Mouse (Mus musculus): Measurements from ENCODE around the gene Wbp1l. TPM values are rescaled to one million over a fixed set of nuclear protein-coding genes. Genes with fewer than 3 reads are reported as not detected.

Wbp1l gene
- polyA plus RNA-seq, 1 experiment from 2014 or later = 14.9 TPM

DNA sequence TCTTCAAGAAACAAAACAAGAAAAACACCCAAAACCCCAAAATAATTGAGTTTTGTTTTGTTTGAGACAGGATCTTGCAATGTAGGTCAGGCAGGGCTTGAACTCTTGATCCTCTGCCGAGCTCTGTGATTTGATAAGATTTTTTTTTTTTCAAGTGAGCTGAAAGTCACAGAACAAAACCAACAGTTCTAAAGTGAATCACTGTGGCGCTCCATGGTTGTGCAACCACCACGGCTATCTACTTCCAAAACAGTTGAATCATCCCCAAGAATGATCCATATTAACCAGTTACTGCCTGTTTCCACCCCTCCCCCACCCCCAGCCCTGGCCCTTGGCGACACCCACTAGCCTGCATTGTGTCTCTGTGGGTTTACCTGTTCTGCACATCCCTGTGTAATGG lies 1.5 kb downstream of the Wbp1l start:
- Histone ChIP-seq H3K36me3 (peaks cover 7% of the 10 kb centered on the region; the same call in 1 of the 2 replicates), H3K4me1 (replicated peaks) (peaks cover 47% of the 10 kb centered on the region), H3K9me3 (replicated peaks) (no peaks in the 10 kb centered on the region), H3K27ac (peak overlapping the region; percentile 74), H3K9ac (peak overlapping the region; percentile 89; the same call in 1 of the 2 replicates), H3K27me3 (no peaks in the 10 kb centered on the region), H3K4me3 (replicated peaks) (peak overlapping the region; percentile 96), H3K4me2 (peak overlapping the region; percentile 93)
- no peak for DNase-seq
- ATAC-seq (ENCODE audit: low read depth) = no peak
- WGBS (ENCODE audit: insufficient replicate concordance) = 50% methylated on average over 4 of the region's 4 CpGs

DNA sequence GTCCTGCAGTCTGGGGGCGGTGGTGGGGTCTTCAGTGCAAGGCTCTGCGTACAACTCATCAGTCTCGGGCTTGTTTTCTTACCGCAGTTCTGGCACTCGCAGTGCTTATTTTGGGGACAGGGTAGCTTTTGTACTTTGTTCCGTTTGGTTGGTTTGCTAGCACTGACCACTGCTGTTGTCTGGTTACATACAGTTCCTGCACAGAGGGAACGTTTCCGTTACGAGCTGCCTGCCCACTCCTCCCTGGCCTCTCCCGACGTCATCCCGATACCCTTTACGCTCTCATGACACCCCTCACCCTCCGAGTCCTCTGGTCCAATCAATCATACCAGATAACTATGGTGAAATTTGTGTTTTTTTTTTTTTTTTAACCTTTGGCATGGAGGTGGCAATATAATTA lies 2.6 kb downstream of the Wbp1l start:
- no peak for ATAC-seq (ENCODE audit: low read depth)
- H3K4me1 ChIP-seq (replicated peaks) = peaks cover 50% of the 10 kb centered on the region
- no peak overlapping the region for H3K9ac ChIP-seq
- H3K4me2 ChIP-seq = peak overlapping the region; percentile 93
- H3K9me3 ChIP-seq (replicated peaks) = no peaks in the 10 kb centered on the region
- 47% methylated on average over 14 of the region's 14 CpGs for WGBS (ENCODE audit: insufficient replicate concordance)
- H3K27me3 ChIP-seq = no peaks in the 10 kb centered on the region
- peak overlapping the region; percentile 63 for H3K27ac ChIP-seq
- 0 out of 2 replicates have a peak overlapping the region, but pooled peaks have one; percentile 6 for H3K4me3 ChIP-seq (replicated peaks)
- H3K36me3 ChIP-seq = peaks cover 11% of the 10 kb centered on the region
- DNase-seq = no peak

GRCm38 (mm10) chr19:46602406-46602805 lies 3.5 kb downstream of the Wbp1l start:
- Histone ChIP-seq H3K4me1 (replicated peaks) (peaks cover 59% of the 10 kb centered on the region), H3K36me3 (peaks cover 20% of the 10 kb centered on the region), H3K4me3 (replicated peaks) (no peak overlapping the region), H3K9me3 (replicated peaks) (no peaks in the 10 kb centered on the region), H3K27ac (no peak overlapping the region), H3K4me2 (no peak overlapping the region), H3K9ac (no peak overlapping the region), H3K27me3 (no peaks in the 10 kb centered on the region)
- 58% methylated on average over 4 of the region's 4 CpGs for WGBS (ENCODE audit: insufficient replicate concordance)
- ATAC-seq (ENCODE audit: low read depth) (no peak), DNase-seq (no peak)

DNA sequence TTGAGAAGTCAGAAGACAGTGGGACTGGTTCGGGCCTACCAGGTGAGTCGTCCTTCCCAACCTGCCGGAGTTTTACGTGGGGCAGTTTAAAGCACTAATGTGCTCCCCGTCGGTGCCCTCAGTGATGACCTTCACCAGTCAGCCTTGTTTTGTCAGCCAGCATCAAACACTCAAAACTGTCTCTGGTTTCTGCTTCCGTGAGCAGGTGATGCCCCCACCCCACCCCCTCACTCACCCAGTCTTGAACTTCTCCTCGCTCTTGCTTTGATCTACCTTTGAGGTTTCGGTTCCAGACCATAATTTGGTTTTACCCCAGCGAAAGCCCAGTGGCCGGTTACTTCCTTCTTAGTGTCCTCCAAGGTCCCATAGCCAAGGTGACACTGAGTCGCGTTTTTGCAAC lies 7.8 kb downstream of the Wbp1l start:
- no peak for DNase-seq
- peaks cover 58% of the 10 kb centered on the region for H3K4me1 ChIP-seq (replicated peaks)
- no peak for ATAC-seq (ENCODE audit: low read depth)
- peaks cover 45% of the 10 kb centered on the region for H3K36me3 ChIP-seq
- H3K27me3 ChIP-seq = no peaks in the 10 kb centered on the region
- no peak overlapping the region for H3K9ac ChIP-seq
- no peak overlapping the region for H3K27ac ChIP-seq
- no peak overlapping the region for H3K4me3 ChIP-seq (replicated peaks)
- H3K9me3 ChIP-seq (replicated peaks) = no peaks in the 10 kb centered on the region
- 80% methylated on average over 13 of the region's 13 CpGs for WGBS (ENCODE audit: insufficient replicate concordance)
- H3K4me2 ChIP-seq = no peak overlapping the region

- Histone ChIP-seq H3K9ac (no peak overlapping the region), H3K4me3 (replicated peaks) (no peak overlapping the region), H3K4me1 (replicated peaks) (peaks cover 57% of the 10 kb centered on the region), H3K27me3 (no peaks in the 10 kb centered on the region), H3K27ac (no peak overlapping the region), H3K36me3 (peaks cover 46% of the 10 kb centered on the region), H3K9me3 (replicated peaks) (no peaks in the 10 kb centered on the region), H3K4me2 (no peak overlapping the region)
- ATAC-seq (ENCODE audit: low read depth) (no peak), DNase-seq (no peak)
- 28% methylated on average over 7 of the region's 7 CpGs for whole genome bisulfite sequencing (ENCODE audit: insufficient replicate concordance)
Measured at GRCm38 (mm10) chr19:46607424-46607823, 8.5 kb downstream of the Wbp1l start.

DNA sequence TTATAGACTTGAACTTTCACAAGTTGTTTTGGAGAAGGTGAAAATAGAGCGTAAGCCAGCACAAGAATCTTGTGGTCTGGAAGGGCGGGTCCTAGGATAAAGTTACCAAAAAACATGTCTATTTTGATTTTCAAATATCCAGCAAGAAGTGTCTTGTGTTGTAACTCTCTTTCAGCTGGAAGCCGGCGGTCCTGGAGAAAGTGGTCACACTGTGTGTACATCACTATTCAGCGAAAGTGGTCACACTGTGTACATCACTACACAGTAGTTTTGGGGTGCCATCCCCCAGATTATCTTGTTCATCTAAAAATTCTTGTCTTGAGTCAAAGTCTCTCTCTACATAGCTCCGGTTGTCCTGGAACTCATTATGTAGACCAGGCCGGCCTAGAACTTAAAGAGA lies 9.3 kb downstream of the Wbp1l start:
- DNase-seq (no peak), ATAC-seq (ENCODE audit: low read depth) (no peak)
- Histone ChIP-seq H3K9ac (no peak overlapping the region), H3K4me3 (replicated peaks) (no peak overlapping the region), H3K27me3 (no peaks in the 10 kb centered on the region), H3K4me1 (replicated peaks) (peaks cover 57% of the 10 kb centered on the region), H3K36me3 (peaks cover 48% of the 10 kb centered on the region), H3K27ac (no peak overlapping the region), H3K4me2 (no peak overlapping the region), H3K9me3 (replicated peaks) (no peaks in the 10 kb centered on the region)
- 86% methylated on average over 7 of the region's 7 CpGs for WGBS (ENCODE audit: insufficient replicate concordance)

DNA sequence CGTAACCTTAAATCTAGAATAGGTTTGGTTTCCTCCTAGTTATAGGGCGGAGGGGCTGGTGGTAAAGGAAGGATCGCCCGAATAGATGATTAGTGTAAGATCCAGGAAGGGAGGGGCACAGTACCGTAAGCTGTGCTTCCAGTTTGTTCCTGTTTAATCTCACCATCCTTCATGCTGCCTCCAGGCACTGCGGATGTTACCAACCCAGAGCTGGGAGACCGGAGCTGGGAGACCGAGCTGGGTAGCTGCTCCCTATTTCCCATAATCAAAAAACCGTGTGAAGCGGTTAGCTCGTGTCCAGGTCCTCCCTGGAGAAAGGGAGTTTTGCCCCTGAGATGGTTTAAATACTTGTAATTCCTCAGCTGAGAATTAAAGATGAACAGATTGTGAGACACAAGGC lies 17.5 kb downstream of the Wbp1l start:
- no peak for DNase-seq
- Histone ChIP-seq H3K4me2 (no peak overlapping the region), H3K9ac (no peak overlapping the region), H3K36me3 (peaks cover 25% of the 10 kb centered on the region), H3K4me3 (replicated peaks) (no peak overlapping the region), H3K27me3 (no peaks in the 10 kb centered on the region), H3K4me1 (replicated peaks) (peaks cover 82% of the 10 kb centered on the region), H3K9me3 (replicated peaks) (no peaks in the 10 kb centered on the region), H3K27ac (no peak overlapping the region)
- ATAC-seq (ENCODE audit: low read depth) = no peak
- WGBS (ENCODE audit: insufficient replicate concordance) = 75% methylated on average over 11 of the region's 11 CpGs

- Histone ChIP-seq H3K9me3 (replicated peaks) (no peaks in the 10 kb centered on the region), H3K4me1 (replicated peaks) (peaks cover 88% of the 10 kb centered on the region), H3K4me2 (no peak overlapping the region), H3K27me3 (no peaks in the 10 kb centered on the region), H3K9ac (no peak overlapping the region), H3K36me3 (peaks cover 24% of the 10 kb centered on the region), H3K27ac (no peak overlapping the region), H3K4me3 (replicated peaks) (no peak overlapping the region)
- DNase-seq = no peak
- 79% methylated on average over 8 of the region's 8 CpGs for WGBS (ENCODE audit: insufficient replicate concordance)
- no peak for ATAC-seq (ENCODE audit: low read depth)
Measured at GRCm38 (mm10) chr19:46617361-46617760, 18.5 kb downstream of the Wbp1l start.

DNA sequence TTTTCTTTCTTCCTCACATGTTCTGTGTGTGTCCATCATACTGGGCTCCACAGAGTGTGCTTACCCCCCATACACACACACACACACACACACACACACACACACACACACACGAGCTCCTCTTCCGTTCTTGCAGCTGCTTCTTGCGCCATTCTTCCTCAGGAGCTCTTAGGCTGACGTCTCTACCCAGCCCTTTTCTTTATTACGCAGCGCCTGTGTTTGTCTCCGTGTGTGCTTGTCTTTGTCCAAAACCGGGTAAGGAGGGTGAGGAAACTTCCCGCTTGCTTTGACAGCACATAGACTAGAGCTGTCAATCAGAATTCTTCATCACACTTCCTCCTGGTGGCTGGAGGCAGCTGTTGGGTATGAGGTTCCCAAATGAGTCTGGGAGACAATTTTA lies 19.4 kb downstream of the Wbp1l start:
- H3K27me3 ChIP-seq = no peaks in the 10 kb centered on the region
- peaks cover 90% of the 10 kb centered on the region for H3K4me1 ChIP-seq (replicated peaks)
- H3K4me3 ChIP-seq (replicated peaks) = no peak overlapping the region
- H3K36me3 ChIP-seq = peaks cover 16% of the 10 kb centered on the region
- ATAC-seq (ENCODE audit: low read depth) = no peak
- H3K9me3 ChIP-seq (replicated peaks) = no peaks in the 10 kb centered on the region
- H3K4me2 ChIP-seq = no peak overlapping the region
- no peak overlapping the region for H3K27ac ChIP-seq
- H3K9ac ChIP-seq = no peak overlapping the region
- 50% methylated on average over 9 of the region's 9 CpGs for WGBS (ENCODE audit: insufficient replicate concordance)
- no peak for DNase-seq

GRCm38 (mm10) chr19:46619001-46619400 lies 20.1 kb downstream of the Wbp1l start:
- Histone ChIP-seq H3K27ac (no peak overlapping the region), H3K4me1 (replicated peaks) (peaks cover 90% of the 10 kb centered on the region), H3K36me3 (peaks cover 10% of the 10 kb centered on the region), H3K9ac (no peak overlapping the region), H3K4me2 (no peak overlapping the region), H3K4me3 (replicated peaks) (no peak overlapping the region), H3K9me3 (replicated peaks) (no peaks in the 10 kb centered on the region), H3K27me3 (no peaks in the 10 kb centered on the region)
- WGBS (ENCODE audit: insufficient replicate concordance) = 63% methylated on average over 19 of the region's 19 CpGs
- ATAC-seq (ENCODE audit: low read depth) (no peak), DNase-seq (no peak)

GRCm38 (mm10) chr19:46619518-46619917 lies 20.6 kb downstream of the Wbp1l start:
- H3K27me3 ChIP-seq = no peaks in the 10 kb centered on the region
- H3K4me1 ChIP-seq (replicated peaks) = peaks cover 89% of the 10 kb centered on the region
- peaks cover 5% of the 10 kb centered on the region; the same call in 1 of the 2 replicates for H3K36me3 ChIP-seq
- H3K9me3 ChIP-seq (replicated peaks) = no peaks in the 10 kb centered on the region
- H3K4me2 ChIP-seq = no peak overlapping the region
- DNase-seq (no peak), ATAC-seq (ENCODE audit: low read depth) (no peak)
- H3K9ac ChIP-seq = no peak overlapping the region
- no peak overlapping the region for H3K4me3 ChIP-seq (replicated peaks)
- WGBS (ENCODE audit: insufficient replicate concordance) = 82% methylated on average over 6 of the region's 6 CpGs
- no peak overlapping the region; the same call in 1 of the 2 replicates for H3K27ac ChIP-seq

DNA sequence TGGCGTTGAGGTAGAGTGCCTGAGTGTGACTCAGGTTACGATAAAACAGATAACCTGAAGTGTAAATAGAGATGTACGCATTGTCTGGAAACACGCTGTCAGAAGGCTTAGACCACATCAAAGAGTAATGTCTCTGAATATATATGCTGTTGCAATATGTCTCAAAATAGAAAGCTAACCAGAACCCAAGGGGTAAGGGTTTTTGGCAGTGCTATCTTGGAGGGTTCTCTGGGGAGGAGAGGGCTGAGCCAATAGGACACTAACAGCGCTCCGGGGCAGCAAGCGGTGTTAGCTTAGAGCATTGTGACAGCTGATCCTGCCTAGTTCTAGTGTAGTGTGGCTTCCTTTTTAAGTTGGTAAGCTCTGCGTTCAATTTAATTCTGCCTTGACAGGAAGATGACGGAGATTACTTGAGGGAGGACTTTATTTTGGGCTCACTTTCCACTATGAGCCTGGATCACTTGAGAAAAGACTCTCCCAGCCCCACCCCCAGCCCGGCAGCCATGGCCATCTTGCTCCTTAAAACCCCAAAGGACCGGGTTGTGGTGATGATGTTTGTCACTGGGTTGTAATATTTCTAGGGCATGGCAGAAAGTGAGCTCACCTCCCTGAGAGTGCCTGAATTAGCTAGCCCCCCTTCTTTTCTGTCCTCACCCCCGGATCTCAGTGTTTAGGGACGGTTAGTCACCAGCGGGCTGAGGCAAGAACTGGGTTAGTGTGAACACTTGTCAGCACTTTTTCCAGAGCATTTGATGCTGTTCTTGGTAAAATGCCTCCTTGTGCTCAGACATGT lies 21.3 kb downstream of the Wbp1l start:
- Histone ChIP-seq H3K9ac (no peak overlapping the region), H3K27me3 (no peaks in the 10 kb centered on the region), H3K4me3 (replicated peaks) (no peak overlapping the region), H3K9me3 (replicated peaks) (no peaks in the 10 kb centered on the region), H3K27ac (no peak overlapping the region), H3K4me2 (no peak overlapping the region), H3K36me3 (peaks cover 5% of the 10 kb centered on the region; the same call in 1 of the 2 replicates), H3K4me1 (replicated peaks) (peaks cover 91% of the 10 kb centered on the region)
- no peak for DNase-seq
- 78% methylated on average over 14 of the region's 14 CpGs for WGBS (ENCODE audit: insufficient replicate concordance)
- ATAC-seq (ENCODE audit: low read depth) = no peak

Measured in liver, embryonic 13.5 days (tissue).